Mouse (Mus musculus) liver, adult 2 months (tissue): ENCODE measurements around the gene Zmynd19. TPM values are rescaled to one million over a fixed set of nuclear protein-coding genes. Genes with fewer than 3 reads are reported as not detected.

Source experiments
- DNase-seq: peaks from one replicate; pipeline ENCODE4 v3.0.0-alpha.2; 2011; ENCODE audit warnings: low read depth, low spot score; ENCODE audit errors: extremely low read depth
- H3K27ac ChIP-seq: fragments of 200-500 bp; replicated peaks from 2 replicates; pipeline ENCODE4 v1.5.1; 2012; ENCODE audit warnings: low read depth, mild to moderate bottlenecking, control low read depth, inconsistent platforms, low read length; ENCODE audit not compliant: insufficient read depth
- H3K27me3 ChIP-seq: fragments of 200-500 bp; 2 replicates; pipeline ENCODE4 v1.6.1; 2012; ENCODE audit warnings: mild to moderate bottlenecking, moderate library complexity, low read length, inconsistent platforms; ENCODE audit not compliant: control insufficient read depth, insufficient read depth
- H3K36me3 ChIP-seq: fragments of 200-500 bp; 2 replicates; pipeline ENCODE4 v1.6.1; 2012; ENCODE audit warnings: low read length, inconsistent platforms; ENCODE audit not compliant: control insufficient read depth, insufficient read depth
- H3K4me1 ChIP-seq: fragments of 200-500 bp; 2 replicates; pipeline ENCODE4 v1.6.1; 2011; ENCODE audit warnings: low read length; ENCODE audit not compliant: control insufficient read depth, insufficient read depth
- H3K4me3 ChIP-seq: fragments of 200-500 bp; 2 replicates; pipeline ENCODE4 v1.5.1; 2011; ENCODE audit warnings: low read depth, mild to moderate bottlenecking, control low read depth, low read length, moderate library complexity; ENCODE audit not compliant: insufficient read depth
- H3K79me2 ChIP-seq: fragments of 200-500 bp; 2 replicates; pipeline ENCODE4 v1.6.1; 2012; ENCODE audit warnings: inconsistent platforms, mild to moderate bottlenecking, low read length, moderate library complexity; ENCODE audit not compliant: control insufficient read depth, insufficient read depth
- H3K9ac ChIP-seq: fragments of 200-500 bp; 2 replicates; pipeline ENCODE4 v1.6.1; 2012; ENCODE audit warnings: low read depth, mild to moderate bottlenecking, control low read depth, inconsistent platforms, low read length
- CTCF ChIP-seq: fragments of 200-500 bp; IDR thresholded peaks from 2 replicates; pipeline ENCODE4 v1.5.1; 2011; ENCODE audit warnings: low read depth, low read length, control low read depth
- POLR2A ChIP-seq: fragments of 200-500 bp; IDR thresholded peaks from 2 replicates; pipeline ENCODE4 v1.6.1; 2011; ENCODE audit warnings: low read length, control low read depth; ENCODE audit not compliant: insufficient read depth; ENCODE audit errors: extremely low read depth
- WGBS: fragments of 180-500 bp; shearing (Covaris S2); methylation state at CpG from one replicate; pipeline ENCODE4 v1.1.7; 2018; 5-methylcytosine and 5-hydroxymethylcytosine counted together
- polyA plus RNA-seq: library from polyadenylated mRNA; depleted of rRNA; stranded (reverse); fragments of >200 nt; gene quantifications from 2 replicates; pipeline ENCODE4 v1.2.3, GENCODE M21; 2012; rRNA removed
- total RNA-seq: library from RNA; depleted of rRNA; stranded (reverse); fragments of >200 nt; gene quantifications from 2 replicates; pipeline ENCODE4 v1.2.3, GENCODE M21; 2014; rRNA removed

The Zmynd19 gene
- total RNA-seq (2.0 and 3.0 TPM in 2 replicates), polyA plus RNA-seq (3.4 TPM in 2 replicates)

DNA sequence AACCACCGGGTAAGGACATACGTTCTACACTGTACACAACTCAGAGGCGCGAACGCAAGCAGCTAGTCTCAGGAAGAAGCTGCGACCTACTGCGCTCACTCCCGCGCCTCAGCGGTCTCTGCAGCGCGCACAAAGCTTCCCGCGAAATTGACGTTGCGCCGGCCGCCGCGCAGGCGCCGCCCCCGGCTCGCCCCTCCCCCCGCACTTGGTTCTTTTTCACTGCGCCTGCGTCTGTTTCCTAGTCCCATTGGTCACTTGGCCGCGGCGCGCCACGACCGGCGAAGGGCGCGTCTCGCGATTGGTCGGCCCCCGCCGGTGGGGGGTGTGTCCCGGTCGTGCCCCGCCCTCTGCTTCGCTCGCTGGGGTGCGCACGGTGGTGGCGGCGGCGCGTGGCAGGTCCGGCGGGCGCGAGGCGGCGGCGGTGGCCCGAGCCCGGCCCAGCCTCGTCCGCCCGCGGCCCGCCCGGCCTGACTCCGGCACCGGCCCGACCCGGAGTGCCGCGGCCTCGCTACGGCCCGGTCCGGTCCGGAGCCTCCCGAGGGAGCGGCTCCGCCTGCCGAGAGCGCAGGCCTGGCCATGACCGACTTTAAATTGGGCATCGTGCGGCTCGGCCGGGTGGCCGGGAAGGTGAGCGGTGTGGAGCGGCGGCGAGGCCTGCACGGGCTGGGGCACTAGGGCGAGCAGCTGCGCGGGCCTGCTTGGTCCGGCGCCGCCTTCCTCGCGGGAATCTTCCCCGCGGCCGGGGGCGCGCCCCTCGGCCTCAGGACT lies at the start of gene Zmynd19:
Gene Zmynd19 (plus strand): TSS at position 372 of the 768 bp plus-strand sequence.
- Histone ChIP-seq H3K4me1 (peaks cover 2% of the 10 kb centered on the region; the same call in 1 of the 2 replicates), H3K9ac (peak within 1 kb of the TSS; percentile 85), H3K79me2 (no peaks in the 10 kb centered on the region), H3K36me3 (peaks cover 22% of the 10 kb centered on the region; the same call in 1 of the 2 replicates), H3K27me3 (no peaks in the 10 kb centered on the region), H3K27ac (peak within 1 kb of the TSS; percentile 11; the same call in 1 of the 2 replicates), H3K4me3 (peak within 1 kb of the TSS; percentile 81)
- WGBS: 1% methylated on average over 106 of the region's 108 CpGs
- TF ChIP-seq POLR2A: no peak
- TF ChIP-seq CTCF: no peak
- DNase-seq: peak; percentile 74

DNA sequence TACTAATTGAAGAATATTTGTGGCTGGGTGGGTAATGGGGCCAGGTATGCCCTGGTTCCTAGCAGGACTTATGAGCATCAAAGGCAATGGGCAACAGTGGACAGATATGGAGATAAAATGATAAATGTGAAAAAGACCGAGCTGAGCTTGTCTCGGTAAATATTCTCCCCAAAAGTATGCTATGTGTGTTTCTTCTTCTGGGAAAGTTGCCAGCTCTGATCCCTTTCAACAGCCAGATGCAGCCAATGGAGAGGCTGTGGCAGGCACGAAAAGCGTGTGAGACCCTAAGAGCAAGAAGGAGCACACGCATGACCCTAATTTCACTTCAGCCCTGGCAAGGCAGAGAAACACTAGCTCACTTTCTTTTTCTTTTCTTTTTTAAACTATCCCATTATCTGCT lies 48.5 kb upstream of the Zmynd19 start:
- WGBS: 57% methylated on average over 5 of the region's 5 CpGs
- Histone ChIP-seq H3K27me3 (no peaks in the 10 kb centered on the region), H3K4me1 (peaks cover 10% of the 10 kb centered on the region), H3K4me3 (no peak overlapping the region), H3K36me3 (no peaks in the 10 kb centered on the region), H3K27ac (no peak overlapping the region), H3K9ac (no peak overlapping the region), H3K79me2 (peaks cover 37% of the 10 kb centered on the region)
- TF ChIP-seq CTCF (no peak), POLR2A (no peak)
- DNase-seq: no peak

DNA sequence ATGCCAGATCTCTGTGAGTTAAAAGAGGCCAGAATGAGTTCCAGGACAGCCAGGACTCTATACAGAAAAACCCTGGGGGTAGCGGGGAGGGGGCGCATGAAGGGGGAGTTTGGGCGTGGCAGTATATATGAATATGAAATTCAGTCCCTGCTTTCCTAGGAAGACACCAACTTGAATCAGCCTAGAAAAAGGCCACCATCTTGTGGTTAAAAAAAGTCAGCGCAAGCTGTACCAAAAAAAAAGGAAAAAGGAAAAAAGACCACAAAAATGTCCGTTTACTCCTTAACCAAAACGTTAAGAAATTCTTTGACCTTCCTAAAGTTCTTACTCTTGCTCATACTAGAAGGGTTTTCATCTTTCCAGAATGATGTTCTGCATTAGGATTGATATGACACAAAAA lies 46.6 kb upstream of the Zmynd19 start:
- TF ChIP-seq POLR2A (no peak), CTCF (no peak)
- peaks cover 13% of the 10 kb centered on the region for H3K4me1 ChIP-seq
- no peak overlapping the region for H3K27ac ChIP-seq
- H3K27me3 ChIP-seq: no peaks in the 10 kb centered on the region
- H3K36me3 ChIP-seq: no peaks in the 10 kb centered on the region
- no peak overlapping the region for H3K9ac ChIP-seq
- H3K4me3 ChIP-seq: no peak overlapping the region
- 84% methylated on average over 6 of the region's 6 CpGs for WGBS
- DNase-seq: no peak
- peaks cover 32% of the 10 kb centered on the region for H3K79me2 ChIP-seq

DNA sequence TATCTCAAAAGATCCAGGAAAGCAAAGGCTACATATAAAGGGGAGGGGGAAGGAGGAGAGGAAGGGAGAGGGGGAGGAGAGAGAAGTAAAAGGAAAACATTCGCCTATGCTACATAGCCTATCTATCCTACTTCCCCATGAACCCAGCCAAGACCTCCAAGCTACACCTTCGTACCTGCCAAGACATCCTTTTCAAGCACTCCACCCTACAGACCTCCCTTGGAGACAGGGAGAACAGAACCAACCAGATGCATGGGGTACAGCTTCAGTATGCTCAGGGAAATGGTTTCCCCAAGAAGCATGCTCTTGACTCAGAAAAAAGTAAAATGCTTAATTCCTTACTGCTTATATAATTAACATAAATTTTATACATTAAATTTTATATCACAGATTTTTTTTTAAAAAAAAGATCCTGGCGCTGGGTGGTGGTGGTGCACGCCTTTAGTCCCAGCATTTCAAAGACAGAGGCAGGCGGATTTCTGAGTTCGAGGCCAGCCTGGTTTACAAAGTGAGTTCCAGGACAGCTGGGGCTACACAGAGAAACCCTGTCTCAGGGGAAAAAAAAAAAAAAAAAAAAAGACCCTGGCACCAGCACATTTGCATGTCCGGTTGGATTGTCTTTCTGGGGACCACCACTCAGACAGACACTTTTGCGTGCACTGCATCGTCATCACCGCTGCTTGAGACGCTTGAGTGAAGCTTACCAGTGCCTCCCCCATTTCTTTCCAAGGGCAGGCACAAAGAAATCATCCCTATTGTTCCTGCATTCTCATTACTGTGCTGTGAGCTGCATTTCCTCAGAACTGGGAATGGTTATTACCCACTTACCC lies 44.6 kb upstream of the Zmynd19 start:
- Histone ChIP-seq H3K36me3 (no peaks in the 10 kb centered on the region), H3K27ac (no peak overlapping the region), H3K4me1 (peaks cover 13% of the 10 kb centered on the region), H3K9ac (no peak overlapping the region), H3K79me2 (peaks cover 33% of the 10 kb centered on the region), H3K4me3 (no peak overlapping the region), H3K27me3 (no peaks in the 10 kb centered on the region)
- TF ChIP-seq POLR2A (no peak), CTCF (no peak)
- 90% methylated on average over 11 of the region's 11 CpGs for WGBS
- no peak for DNase-seq

DNA sequence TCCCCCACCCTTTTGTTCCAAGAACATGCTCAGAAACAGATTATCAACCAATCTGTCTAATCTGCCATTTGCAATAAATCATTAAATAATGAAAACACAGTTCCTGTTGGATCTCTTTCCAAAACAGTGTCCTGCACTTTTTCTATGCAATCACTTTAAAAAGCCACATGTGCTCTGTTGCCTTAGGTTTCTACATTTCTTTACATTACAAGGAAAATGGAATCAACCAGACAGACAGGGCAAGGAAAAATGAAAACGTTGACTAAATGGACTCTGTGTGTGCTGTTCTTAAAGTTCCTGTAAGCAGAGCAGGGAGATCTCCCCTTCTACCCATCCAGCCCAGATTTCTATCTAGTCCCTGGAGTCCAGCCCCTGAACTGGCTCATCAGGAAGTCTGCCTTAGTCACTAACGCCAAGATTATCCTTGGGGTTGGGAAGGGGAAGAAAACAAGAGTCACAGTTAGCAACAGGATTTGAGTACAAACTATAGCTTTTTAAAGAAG lies 43.9 kb upstream of the Zmynd19 start:
- no peak for DNase-seq
- H3K9ac ChIP-seq: no peak overlapping the region
- 51% methylated on average over 2 of the region's 2 CpGs for WGBS

More for the DNA sequence above, 43.9 kb upstream of the Zmynd19 start:
- Histone ChIP-seq H3K4me1 (peaks cover 13% of the 10 kb centered on the region), H3K79me2 (peaks cover 33% of the 10 kb centered on the region), H3K36me3 (no peaks in the 10 kb centered on the region), H3K27me3 (no peaks in the 10 kb centered on the region), H3K27ac (no peak overlapping the region), H3K4me3 (no peak overlapping the region)
- TF ChIP-seq POLR2A: no peak
- no peak for TF ChIP-seq CTCF
